10 mouse cellular contexts compared by ENCODE assay signal in the genomic region with DNA sequence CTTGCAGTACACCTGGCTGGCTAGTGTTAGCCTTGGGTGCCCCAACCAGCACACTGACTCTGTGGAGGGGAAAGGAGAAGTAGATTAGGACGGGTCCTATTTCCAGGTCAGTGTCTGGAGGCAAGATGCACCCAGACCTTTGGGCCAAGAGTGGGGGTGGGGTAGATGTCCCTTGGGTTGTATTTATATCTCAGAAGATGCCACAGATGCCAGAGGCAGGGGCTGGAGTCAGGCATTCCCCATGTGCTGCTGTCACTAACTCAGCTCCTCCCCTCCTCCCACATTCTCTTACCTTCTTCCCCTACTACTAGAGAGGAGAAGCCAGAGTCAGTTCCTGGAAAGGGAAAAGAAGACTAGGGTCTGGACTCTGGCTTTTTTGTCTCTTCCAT. TPM values are rescaled to one million over a fixed set of nuclear protein-coding genes. Genes with fewer than 3 reads are reported as not detected.
DNase-seq lines count a peak whose midpoint lies in the region; ATAC-seq and TF ChIP-seq lines count a peak whose summit lies in the region.
"Had no signal": no experiment of that assay in that cellular context is flagged by ENCODE, and none has a peak within 500 bp of the region (broad histone marks: within the 10 kb centered on the region; RNA-seq: fewer than 3 reads in every experiment).

No protein-coding gene starts in this region.

- H3K4me3 ChIP-seq in lung, embryonic 15.5 days: no peak overlapping the region
- H3K4me3 ChIP-seq in heart, embryonic 13.5 days: no peak overlapping the region
- no peak overlapping the region for H3K4me3 ChIP-seq in macrophage (ENCODE audit: inconsistent target)
- H3K4me3 ChIP-seq in thymus, adult 2 months (ENCODE audit: control insufficient read depth, insufficient read depth, low read length): no peak overlapping the region
- H3K4me3 ChIP-seq in hindbrain, embryonic 13.5 days: no peak overlapping the region
- H3K4me3 ChIP-seq: stomach, embryonic 15.5 days had no signal

- H3K4me1 ChIP-seq in lung, embryonic 15.5 days: peaks cover 31% of the 10 kb centered on the region
- peaks cover 92% of the 10 kb centered on the region for H3K4me1 ChIP-seq in heart, embryonic 13.5 days
- peaks cover 16% of the 10 kb centered on the region for H3K4me1 ChIP-seq in thymus, adult 2 months (replicated peaks; ENCODE audit: control insufficient read depth, insufficient read depth, low read length)
- H3K4me1 ChIP-seq in hindbrain, embryonic 13.5 days (replicated peaks): peaks cover 6% of the 10 kb centered on the region; the same call in 1 of the 2 replicates

- no peak overlapping the region for H3K4me2 ChIP-seq in lung, embryonic 15.5 days
- H3K4me2 ChIP-seq in heart, embryonic 13.5 days: peak overlapping the region; percentile 49
- H3K4me2 ChIP-seq in hindbrain, embryonic 13.5 days: no peak overlapping the region
- H3K4me2 ChIP-seq: stomach, embryonic 15.5 days had no signal

- peak; percentile 29 for DNase-seq in cerebellum, adult 11-12 months
- DNase-seq in cerebellum, adult 9-11 months: no peak
- DNase-seq in lung, adult 18-20 months: no peak
- no peak for DNase-seq in thymus, adult 2 months

- H3K27ac ChIP-seq in lung, embryonic 15.5 days: peak overlapping the region; percentile 61
- H3K27ac ChIP-seq in heart, embryonic 13.5 days (replicated peaks): peak overlapping the region; percentile 99
- peak overlapping the region; percentile 88 for H3K27ac ChIP-seq in macrophage
- H3K27ac ChIP-seq in thymus, adult 2 months (ENCODE audit: control insufficient read depth, insufficient read depth, low read length): no peak overlapping the region
- H3K27ac ChIP-seq in hindbrain, embryonic 13.5 days: no peak overlapping the region

- H3K9ac ChIP-seq in lung, embryonic 15.5 days: no peak overlapping the region
- peak overlapping the region; percentile 73 for H3K9ac ChIP-seq in heart, embryonic 13.5 days
- no peak overlapping the region for H3K9ac ChIP-seq in hindbrain, embryonic 13.5 days
- H3K9ac ChIP-seq: stomach, embryonic 15.5 days had no signal

- WGBS in lung, embryonic 15.5 days: 42% methylated on average over 1 of the region's 1 CpGs
- 23% methylated on average over 1 of the region's 1 CpGs for WGBS in heart, embryonic 13.5 days
- 13% methylated on average over 1 of the region's 1 CpGs for WGBS in macrophage (ENCODE audit: missing documents)
- WGBS in thymus, adult 2 months: 100% methylated on average over 1 of the region's 1 CpGs
- WGBS in hindbrain, embryonic 13.5 days: 77% methylated on average over 1 of the region's 1 CpGs

- TF ChIP-seq POLR2A in thymus, adult 2 months (IDR thresholded peaks at IDR 0.05; ENCODE audit: control insufficient read depth, extremely low read depth, insufficient read depth, low read length, poor library complexity): no peak

- TF ChIP-seq CTCF in thymus, adult 2 months (IDR thresholded peaks at IDR 0.05; ENCODE audit: borderline replicate concordance, control insufficient read depth, extremely low read depth, insufficient read depth, low read length, poor library complexity): no peak

- H3K79me2 ChIP-seq in macrophage (ENCODE audit: inconsistent target): peaks cover 75% of the 10 kb centered on the region

- peaks cover 4% of the 10 kb centered on the region for H3K36me3 ChIP-seq in lung, embryonic 15.5 days
- H3K36me3 ChIP-seq in heart, embryonic 13.5 days: peaks cover 60% of the 10 kb centered on the region
- peaks cover 32% of the 10 kb centered on the region for H3K36me3 ChIP-seq in macrophage (ENCODE audit: inconsistent target)
- H3K36me3 ChIP-seq in thymus, adult 2 months (ENCODE audit: control insufficient read depth, insufficient read depth, low read length): no peaks in the 10 kb centered on the region
- no peaks in the 10 kb centered on the region for H3K36me3 ChIP-seq in hindbrain, embryonic 13.5 days

- no peaks in the 10 kb centered on the region for H3K9me3 ChIP-seq in lung, embryonic 15.5 days
- no peaks in the 10 kb centered on the region for H3K9me3 ChIP-seq in heart, embryonic 13.5 days
- no peaks in the 10 kb centered on the region for H3K9me3 ChIP-seq in hindbrain, embryonic 13.5 days
- H3K9me3 ChIP-seq: stomach, embryonic 15.5 days had no signal

- no peaks in the 10 kb centered on the region for H3K27me3 ChIP-seq in lung, embryonic 15.5 days
- H3K27me3 ChIP-seq in heart, embryonic 13.5 days (replicated peaks): no peaks in the 10 kb centered on the region
- no peaks in the 10 kb centered on the region for H3K27me3 ChIP-seq in thymus, adult 2 months (ENCODE audit: control insufficient read depth, insufficient read depth, low read length)
- no peaks in the 10 kb centered on the region for H3K27me3 ChIP-seq in hindbrain, embryonic 13.5 days
- H3K27me3 ChIP-seq: stomach, embryonic 15.5 days had no signal

- no peak for ATAC-seq in lung, embryonic 15.5 days (ENCODE audit: borderline replicate concordance, extremely low read depth, low FRiP score, low TSS enrichment)
- ATAC-seq in heart, embryonic 13.5 days (ENCODE audit: extremely low read depth, insufficient number of reproducible peaks, low FRiP score, low TSS enrichment): peak; percentile 23
- no peak for ATAC-seq in hindbrain, embryonic 13.5 days (ENCODE audit: low FRiP score)

RNA-seq across cellular contexts. Expression of gene Itga5, which starts 7.4 kb away (rescaled TPM):
- 39.6 and 42.7 TPM in 2 replicates for polyA plus RNA-seq in lung, embryonic 15.5 days (2015; fragmentation: Nextera tagmentation; extraction: Ambion mirVana)
- 76.4 and 78.0 TPM in 2 replicates for polyA plus RNA-seq in heart, embryonic 13.5 days (2015; fragmentation: Nextera tagmentation; extraction: Ambion mirVana)
- total RNA-seq in macrophage (2018; cell fraction: chromatin; rRNA removed): 1,000 to 10,000 TPM in 11 of 26 experiments, 100 to 1,000 TPM in 15; 166 to 3,228 (median 638) TPM
- total RNA-seq in macrophage (2018; cell fraction: cytosol; rRNA removed): 100 to 1,000 TPM in 9 of 26 experiments, 10 to 100 TPM in 17; 29.3 to 430 (median 82.6) TPM
- 1,000 to 10,000 TPM in 2 of 26 experiments, 100 to 1,000 TPM in 23, 10 to 100 TPM in 1; 94.1 to 1,525 (median 507) TPM for total RNA-seq in macrophage (2018; cell fraction: nucleus; rRNA removed)
- polyA plus RNA-seq in macrophage (2018): 24.4 to 49.9 TPM (median 30.3 TPM) in 3 replicates
- 20.2 and 20.7 TPM in 2 replicates for polyA plus RNA-seq in thymus, adult 2 months (2012; rRNA removed)
- 8.6 and 8.9 TPM in 2 replicates for polyA plus RNA-seq in hindbrain, embryonic 13.5 days (2015; fragmentation: Nextera tagmentation; extraction: Ambion mirVana)

RNA-seq across cellular contexts. Expression of gene Zfp385a, which starts 19.2 kb away (rescaled TPM):
- polyA plus RNA-seq in lung, embryonic 15.5 days (2015; fragmentation: Nextera tagmentation; extraction: Ambion mirVana): 7.7 and 9.0 TPM in 2 replicates
- 8.3 and 8.9 TPM in 2 replicates for polyA plus RNA-seq in heart, embryonic 13.5 days (2015; fragmentation: Nextera tagmentation; extraction: Ambion mirVana)
- total RNA-seq in macrophage (2018; cell fraction: chromatin; rRNA removed): 10 to 100 TPM; 10.2 to 43.2 (median 26.3) TPM
- total RNA-seq in macrophage (2018; cell fraction: cytosol; rRNA removed): 10 to 100 TPM; 50.8 to 93.1 (median 78.8) TPM
- 10 to 100 TPM; 21.9 to 59.1 (median 37.0) TPM for total RNA-seq in macrophage (2018; cell fraction: nucleus; rRNA removed)
- polyA plus RNA-seq in macrophage (2018): 38.1 to 73.9 TPM (median 63.3 TPM) in 3 replicates
- 18.6 and 20.7 TPM in 2 replicates for polyA plus RNA-seq in thymus, adult 2 months (2012; rRNA removed)
- 18.6 and 19.9 TPM in 2 replicates for polyA plus RNA-seq in hindbrain, embryonic 13.5 days (2015; fragmentation: Nextera tagmentation; extraction: Ambion mirVana)

RNA-seq across cellular contexts. Expression of gene Gpr84, which starts 48.7 kb away (rescaled TPM):
- 0.29 and 0.36 TPM in 2 replicates for polyA plus RNA-seq in lung, embryonic 15.5 days (2015; fragmentation: Nextera tagmentation; extraction: Ambion mirVana)
- polyA plus RNA-seq in heart, embryonic 13.5 days (2015; fragmentation: Nextera tagmentation; extraction: Ambion mirVana): 0.28 and 0.36 TPM in 2 replicates
- 10 to 100 TPM in 3 of 26 experiments, 1 to 10 TPM in 20, under 1 TPM in 2, not detected in 1; 0.55 to 12.0 (median 5.2) TPM for total RNA-seq in macrophage (2018; cell fraction: chromatin; rRNA removed)
- total RNA-seq in macrophage (2018; cell fraction: cytosol; rRNA removed): 10 to 100 TPM in 20 of 26 experiments, 1 to 10 TPM in 6; 1.4 to 72.5 (median 17.4) TPM
- total RNA-seq in macrophage (2018; cell fraction: nucleus; rRNA removed): 10 to 100 TPM in 23 of 26 experiments, 1 to 10 TPM in 2, not detected in 1; 3.5 to 71.3 (median 23.9) TPM
- polyA plus RNA-seq in macrophage (2018): 0.93 to 14.5 TPM (median 3.7 TPM) in 3 replicates
- polyA plus RNA-seq in thymus, adult 2 months (2012; rRNA removed): 0.28 and 0.45 TPM in 2 replicates
- polyA plus RNA-seq in hindbrain, embryonic 13.5 days (2015; fragmentation: Nextera tagmentation; extraction: Ambion mirVana): 0.23 and 0.34 TPM in 2 replicates
- total RNA-seq: heart, adult 18-20 months had no signal

Comparison
In these comparisons a context has a peak if more than half of its experiments do, and no peak if none do; other contexts are left out.
1. H3K27ac ChIP-seq: peak in lung, embryonic 15.5 days (single experiment), heart, embryonic 13.5 days (single experiment) and macrophage (single experiment); none in thymus, adult 2 months (single experiment) and hindbrain, embryonic 13.5 days (single experiment).